Mouse (Mus musculus) c-Kit-positive CD71-positive TER-119-positive erythroid progenitor cells, embryonic 14.5 days (primary cell): Measurements from ENCODE around the gene Tpm1.

Experiments used
- DNase-seq: peaks from one replicate; pipeline ENCODE4 v3.0.0-alpha.2; 2013; ENCODE audit warnings: low spot score

Gene Tpm1

DNA sequence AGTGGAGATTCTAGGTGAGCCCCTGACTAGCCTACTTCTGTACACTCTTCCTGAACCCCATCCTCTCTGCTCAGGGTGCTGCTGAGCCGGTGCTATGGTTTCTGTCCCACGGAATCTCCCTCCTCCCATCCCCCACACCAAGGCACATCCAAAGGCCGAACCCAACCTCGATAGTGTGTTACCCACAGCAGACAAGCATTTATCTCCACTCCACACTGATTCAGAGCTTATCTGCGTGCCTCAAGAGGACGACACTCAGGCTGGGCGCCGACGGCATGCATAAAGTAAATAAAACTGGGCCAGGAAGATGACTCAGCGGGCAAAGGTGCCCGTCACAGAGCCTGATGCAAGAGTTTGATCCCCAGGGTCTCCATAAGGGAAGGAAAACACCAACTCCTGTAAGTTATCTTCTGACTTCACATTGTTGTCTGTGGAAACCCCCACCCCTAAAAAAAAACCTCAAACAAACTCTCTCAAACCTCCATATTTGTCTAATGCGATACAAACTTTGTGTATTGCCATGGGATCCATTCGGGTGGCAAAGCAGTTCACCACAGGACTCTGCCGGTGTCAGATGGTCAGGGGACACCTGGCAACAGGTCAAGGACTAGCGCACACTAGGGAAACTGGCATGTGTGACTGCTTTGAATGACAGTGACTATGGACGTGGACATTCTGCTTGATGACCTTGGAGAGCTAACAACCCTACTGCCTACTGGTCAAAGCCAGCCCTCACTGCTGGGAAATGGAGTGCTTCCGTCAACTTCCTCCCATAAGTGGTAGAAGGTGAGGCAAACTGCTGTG is 24.1 kb downstream of the Tpm1 start:
- DNase-seq: peak; percentile 94

DNA sequence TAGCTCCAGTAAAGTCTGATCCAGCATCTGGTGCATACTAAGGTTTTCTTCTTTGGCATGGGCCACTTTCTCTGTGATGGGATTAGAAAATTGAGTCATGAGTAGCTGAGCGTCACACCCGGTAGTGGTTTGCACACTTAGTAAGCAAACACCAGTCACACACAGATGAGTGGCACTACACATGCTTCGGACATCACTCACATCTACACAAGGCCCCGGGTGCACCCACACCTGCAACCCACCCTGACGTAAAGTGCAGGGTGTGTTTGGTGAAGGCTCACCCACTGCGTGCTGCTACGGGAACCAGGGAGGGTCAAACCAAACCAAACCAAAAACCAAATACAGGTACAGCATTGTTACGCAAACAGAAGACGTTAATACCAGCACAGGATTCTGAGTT is 25.8 kb downstream of the Tpm1 start:
- DNase-seq: no peak

GRCm38 (mm10) chr9:67020063-67020462 is 29.1 kb downstream of the Tpm1 start:
- DNase-seq: peak; percentile 60

DNA sequence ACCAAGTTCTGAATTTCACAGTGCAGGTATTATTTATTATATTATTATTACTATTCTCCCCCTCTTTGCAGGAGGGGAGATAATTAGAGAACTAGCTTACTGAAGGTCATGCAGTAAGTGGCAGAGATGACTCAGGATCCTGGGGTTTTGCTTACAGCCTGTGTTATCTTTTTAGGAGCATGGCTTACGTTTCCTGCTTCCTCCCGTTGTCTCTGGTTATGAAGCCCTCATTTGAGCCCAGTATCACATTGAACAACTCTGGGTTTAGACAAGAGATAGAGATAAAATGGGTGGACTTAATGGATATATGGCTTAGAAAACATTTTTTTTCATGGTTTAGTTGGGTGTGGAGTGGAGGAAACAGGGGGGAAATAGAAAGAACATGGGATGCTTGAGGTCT is 35.7 kb downstream of the Tpm1 start:
- DNase-seq: peak; percentile 54

- no peak for DNase-seq
Observed at GRCm38 (mm10) chr9:67012470-67012869, 36.7 kb downstream of the Tpm1 start.

- DNase-seq: no peak
Observed at GRCm38 (mm10) chr9:67011483-67011882, 37.7 kb downstream of the Tpm1 start.

DNA sequence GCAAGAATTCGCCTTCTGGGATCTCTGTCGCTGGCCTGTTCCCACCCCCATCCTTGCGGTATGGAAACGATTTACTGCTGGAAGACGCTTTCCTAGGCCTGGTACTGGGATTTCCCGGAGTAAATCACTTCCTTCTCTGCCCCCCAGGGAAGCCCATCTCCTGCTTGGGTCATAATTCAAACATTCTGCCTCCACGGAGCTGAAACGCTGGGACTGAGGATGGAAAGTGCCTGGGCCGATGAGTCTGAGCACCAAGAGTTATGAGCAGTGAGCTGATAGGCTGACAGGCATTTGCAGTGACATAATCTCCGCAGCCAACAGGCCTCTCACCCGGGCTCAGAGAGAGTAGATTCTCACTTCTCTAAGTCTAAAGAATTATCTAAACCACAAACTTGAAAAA is 40.4 kb downstream of the Tpm1 start:
- DNase-seq: no peak

DNA sequence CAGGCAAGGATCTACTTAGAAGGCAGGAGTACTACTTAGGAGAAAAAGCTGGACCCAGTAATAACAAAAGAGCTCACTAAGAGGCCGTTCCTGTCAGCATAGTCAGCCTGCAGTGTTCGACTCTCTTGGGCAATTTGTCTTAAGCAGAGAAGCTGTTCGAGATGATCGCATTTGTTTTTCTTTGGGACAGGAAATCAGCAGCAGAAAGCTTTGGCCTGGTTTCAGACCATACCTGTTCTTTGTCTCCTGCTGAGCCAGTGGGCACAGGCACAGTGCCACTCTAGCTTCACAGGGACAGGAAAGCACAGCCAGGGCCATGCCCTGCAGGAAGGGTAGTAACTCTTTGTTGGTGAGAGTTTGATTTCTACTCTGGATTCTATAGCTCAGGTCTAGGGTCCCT is 42.8 kb downstream of the Tpm1 start:
- no peak for DNase-seq

- DNase-seq: no peak
Observed at GRCm38 (mm10) chr9:67005161-67005742, 44.0 kb downstream of the Tpm1 start.

DNA sequence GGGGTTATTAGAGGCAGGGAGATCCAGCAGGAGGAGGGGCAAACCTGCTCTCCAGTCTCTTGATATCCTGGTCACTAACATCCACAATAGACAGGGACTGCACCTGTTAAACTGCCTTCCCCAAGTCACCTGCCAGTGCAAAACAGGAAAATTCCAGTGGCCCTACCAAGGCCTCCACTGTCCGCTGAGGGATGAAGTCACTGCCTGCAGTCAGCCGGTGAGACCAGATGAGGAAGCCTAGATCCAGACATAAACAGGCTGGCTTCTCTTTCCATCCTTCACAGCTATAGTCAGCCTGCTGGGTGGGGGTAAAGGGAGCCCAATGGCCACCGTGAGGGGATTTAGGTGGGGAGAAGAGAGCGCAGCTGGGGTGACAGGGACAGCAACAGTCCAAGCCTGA is 45.5 kb downstream of the Tpm1 start:
- no peak for DNase-seq

DNA sequence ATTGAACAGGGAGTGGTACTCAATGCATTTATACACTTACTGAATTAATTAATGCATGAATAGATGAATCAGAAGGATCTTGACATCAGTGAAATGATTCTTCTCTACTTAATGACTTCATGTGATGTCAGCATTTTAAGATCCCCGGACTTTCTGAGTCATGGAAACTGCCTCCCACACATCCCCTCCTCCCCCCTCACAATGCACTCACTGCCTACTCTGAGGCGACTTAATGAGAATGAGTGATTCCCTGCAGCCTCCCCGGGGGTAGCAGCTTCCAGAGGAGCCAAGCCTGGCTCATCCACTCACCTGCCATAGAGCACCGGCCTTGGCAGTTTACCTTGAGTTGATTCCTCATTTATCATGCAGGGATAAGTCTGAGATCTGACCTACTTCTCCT is 46.0 kb downstream of the Tpm1 start:
- no peak for DNase-seq

GRCm38 (mm10) chr9:67001506-67001905 is 47.7 kb downstream of the Tpm1 start:
- no peak for DNase-seq

- peak; percentile 85 for DNase-seq
Observed at GRCm38 (mm10) chr9:67001050-67001449, 48.2 kb downstream of the Tpm1 start.

GRCm38 (mm10) chr9:66999698-67000097 is 49.5 kb downstream of the Tpm1 start:
- DNase-seq: no peak

GRCm38 (mm10) chr9:66991750-66992410 is 57.3 kb downstream of the Tpm1 start:
- no peak for DNase-seq

GRCm38 (mm10) chr9:66991021-66991749 is 58.0 kb downstream of the Tpm1 start:
- DNase-seq: no peak

DNA sequence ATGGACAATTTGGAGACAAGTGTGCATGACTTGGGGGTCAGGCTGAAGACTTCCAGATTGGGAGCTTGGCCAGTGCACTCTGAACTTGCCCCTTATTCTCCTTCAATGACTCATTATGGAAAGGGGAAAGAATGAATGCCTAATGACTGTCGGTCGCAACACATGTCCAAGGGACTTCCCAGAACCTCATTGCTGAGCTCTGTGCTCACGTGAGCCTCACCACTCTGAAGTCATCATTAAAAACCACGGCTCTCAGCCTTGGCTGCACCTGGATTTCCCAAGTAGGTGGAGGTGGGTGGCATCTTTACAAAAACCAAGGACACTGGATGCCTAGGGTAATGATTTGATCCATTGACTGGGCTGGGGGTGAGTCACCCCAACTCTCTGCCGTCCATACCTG is 59.2 kb downstream of the Tpm1 start:
- DNase-seq: no peak

DNA sequence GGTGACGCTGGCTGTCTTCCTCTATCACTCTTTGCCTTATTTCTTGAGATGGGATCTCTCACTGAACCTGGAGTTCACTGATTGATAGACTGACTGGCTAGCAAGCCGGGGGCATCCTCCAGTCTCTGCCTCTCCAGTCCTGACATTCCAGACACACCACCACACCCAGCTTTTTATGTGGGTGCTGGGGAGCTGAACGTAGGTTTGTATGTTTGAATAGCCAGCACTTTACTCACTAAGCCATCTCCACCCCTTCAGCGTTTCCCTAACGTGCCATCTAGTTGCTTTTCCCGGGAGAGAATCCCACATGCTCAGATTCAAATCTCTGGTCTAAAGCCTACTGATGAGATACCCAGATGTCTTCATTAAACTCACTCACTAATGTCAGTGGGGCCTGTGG is 59.6 kb downstream of the Tpm1 start:
- DNase-seq: no peak

GRCm38 (mm10) chr9:66988888-66989414 is 60.3 kb downstream of the Tpm1 start:
- no peak for DNase-seq

DNA sequence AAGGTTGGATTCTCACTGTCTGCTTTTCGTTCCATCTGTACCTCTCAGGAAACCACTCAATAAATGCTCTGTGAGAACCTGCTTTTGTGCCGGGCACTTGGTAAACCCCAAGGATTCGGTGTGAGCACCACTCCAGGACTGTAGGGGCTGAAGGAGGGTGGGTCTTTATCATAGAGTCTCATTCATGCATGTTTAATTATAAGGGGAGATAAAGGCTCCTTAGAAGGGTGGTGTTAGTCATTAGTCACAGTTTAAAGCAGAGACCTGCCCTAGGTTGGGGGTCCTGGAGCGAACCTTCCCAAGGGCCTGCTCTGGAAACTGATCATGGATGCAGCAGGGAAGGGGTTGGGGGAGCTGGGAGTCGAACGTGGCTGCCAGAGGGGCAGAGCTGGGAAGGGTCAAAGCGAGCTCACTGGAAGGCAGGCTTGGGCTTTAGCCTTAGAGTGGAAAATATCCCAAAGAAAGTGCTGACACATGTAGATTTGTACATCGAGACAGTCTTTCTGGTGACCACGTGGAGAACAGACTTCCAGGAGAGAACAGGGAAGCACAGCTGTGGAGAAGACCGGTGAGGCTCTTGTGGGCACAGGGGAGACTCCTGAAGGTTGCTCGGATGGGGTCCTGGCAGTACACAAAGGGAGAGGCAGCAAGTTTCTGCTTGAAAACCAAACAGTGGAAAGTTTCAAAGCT is 60.9 kb downstream of the Tpm1 start:
- peak; percentile 53 for DNase-seq

DNA sequence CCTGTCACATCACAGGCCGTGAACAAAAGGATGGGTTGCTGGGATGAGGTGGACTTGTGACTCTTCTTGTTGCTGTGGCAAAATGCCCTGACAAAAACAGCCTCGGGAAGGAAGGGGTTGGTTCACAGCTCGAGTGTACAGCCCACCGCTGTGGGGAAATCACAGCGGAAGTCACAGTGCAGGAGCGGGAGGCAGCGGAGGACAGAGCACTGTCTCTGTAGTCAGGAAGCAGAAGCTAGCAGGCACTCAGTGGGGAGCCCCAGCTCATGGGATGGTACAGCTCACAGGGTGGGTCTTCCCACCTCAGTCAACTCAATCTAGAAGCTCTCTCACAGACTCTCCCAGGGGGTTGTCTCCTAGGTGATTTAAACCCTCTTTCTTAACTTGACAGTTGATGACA is 63.8 kb downstream of the Tpm1 start:
- no peak for DNase-seq

- DNase-seq: no peak
Observed at GRCm38 (mm10) chr9:66982085-66982484, 67.1 kb downstream of the Tpm1 start.
